Mouse (Mus musculus): ENCODE measurements at regions not wholly inside any gene's neighbourhood (a gene's known extent, or its start where the extent isn't known, plus 50 kb on each side); places are given as distances from the start of the nearest gene placed in this dataset.

DNA sequence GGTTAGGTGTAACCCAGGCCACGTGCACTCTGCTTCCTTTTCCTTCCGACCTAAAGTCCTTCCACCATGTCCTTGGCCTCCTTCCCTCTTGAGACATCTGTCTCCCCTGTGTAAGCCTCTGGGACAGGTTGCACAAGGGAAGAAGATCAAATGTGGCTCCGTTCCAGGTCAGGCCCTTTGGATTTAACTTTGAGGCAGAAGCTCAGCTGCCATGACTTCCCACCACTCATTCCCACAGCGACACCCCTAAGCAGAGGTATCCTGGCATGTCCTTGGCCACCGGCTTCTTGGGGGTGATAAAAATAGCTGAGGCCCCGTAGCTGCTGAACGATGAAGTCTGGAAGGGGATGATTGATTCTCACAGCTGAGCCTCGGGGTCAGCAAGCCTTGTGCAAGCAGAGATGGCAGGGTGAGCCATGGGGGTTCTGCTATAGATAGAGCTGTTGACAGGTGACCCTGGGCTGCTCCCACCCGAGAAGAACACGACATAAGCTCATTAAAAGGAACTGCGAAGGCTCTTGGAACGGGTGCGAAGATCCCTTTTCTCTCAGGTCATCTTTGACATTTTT lies 117.4 kb downstream of the Slc38a6 start:
- TF ChIP-seq POLR2A (IDR thresholded peaks at IDR 0.05; ENCODE audit: control insufficient read depth, low read depth, low read length) (no peak), CTCF (IDR thresholded peaks at IDR 0.05; ENCODE audit: control insufficient read depth, insufficient read depth, insufficient replicate concordance, low read depth, low read length) (no peak)
